Mouse (Mus musculus) neural tube, embryonic 10.5 days (tissue): ENCODE results near the gene Ech1.
A peak's percentile ranks its signal among the peaks of the same experiment; 100 is the strongest.

Experiments used
- DNase-seq: peaks from one replicate; pipeline ENCODE4 v3.0.0-alpha.2; 2017; ENCODE audit warnings: low spot score; ENCODE audit errors: extremely low spot score

Gene Ech1

DNA sequence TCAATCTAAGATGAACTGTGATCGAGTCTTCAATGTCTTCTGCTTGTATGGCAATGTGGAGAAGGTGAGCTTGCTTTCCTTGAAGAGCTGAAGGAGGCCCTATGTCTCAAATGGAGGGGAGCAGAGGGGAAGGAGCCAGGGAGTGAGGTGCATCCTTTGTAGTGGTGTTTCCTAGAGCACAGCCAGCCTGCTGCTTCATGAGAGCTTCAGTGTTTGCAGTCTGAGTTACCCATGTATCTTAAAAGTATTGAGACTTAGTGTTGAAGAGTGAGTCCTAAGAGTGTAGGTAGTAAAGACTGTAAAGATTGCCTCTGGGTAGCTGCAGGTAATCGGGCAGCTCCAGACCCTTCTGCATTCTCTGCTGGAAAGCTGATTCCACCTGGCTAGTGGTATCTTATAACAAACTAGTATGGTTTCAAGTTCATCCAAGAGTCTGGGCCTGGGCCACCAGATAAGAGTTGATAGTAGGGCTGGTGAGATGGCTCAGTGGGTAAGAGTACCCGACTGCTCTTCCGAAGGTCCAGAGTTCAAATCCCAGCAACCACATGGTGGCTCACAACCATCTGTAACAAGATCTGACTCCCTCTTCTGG lies 6.1 kb upstream of the Ech1 start:
- no peak for DNase-seq

DNA sequence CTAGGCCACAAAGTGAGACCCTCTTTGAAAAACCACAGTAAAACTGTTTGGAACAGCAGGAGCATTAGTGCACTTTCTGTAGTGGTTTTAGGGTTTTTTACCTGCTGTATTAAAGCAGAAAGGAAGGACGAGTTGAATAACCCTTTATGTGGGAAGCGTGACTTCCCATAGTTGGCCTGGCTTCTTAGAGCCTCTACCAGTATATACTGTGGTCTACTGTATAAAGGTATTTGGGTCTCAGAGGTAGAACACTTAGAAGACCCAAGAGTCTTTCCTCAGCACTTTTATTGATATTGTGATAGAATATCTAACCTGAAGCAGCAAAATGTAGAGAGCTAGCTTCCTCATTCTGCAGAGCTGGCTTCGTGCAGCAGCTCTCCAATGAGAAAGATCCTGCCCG lies 5.4 kb upstream of the Ech1 start:
- no peak for DNase-seq

GRCm38 (mm10) chr7:28820358-28821260 lies 4.4 kb upstream of the Ech1 start:
- peak; percentile 58 for DNase-seq

DNA sequence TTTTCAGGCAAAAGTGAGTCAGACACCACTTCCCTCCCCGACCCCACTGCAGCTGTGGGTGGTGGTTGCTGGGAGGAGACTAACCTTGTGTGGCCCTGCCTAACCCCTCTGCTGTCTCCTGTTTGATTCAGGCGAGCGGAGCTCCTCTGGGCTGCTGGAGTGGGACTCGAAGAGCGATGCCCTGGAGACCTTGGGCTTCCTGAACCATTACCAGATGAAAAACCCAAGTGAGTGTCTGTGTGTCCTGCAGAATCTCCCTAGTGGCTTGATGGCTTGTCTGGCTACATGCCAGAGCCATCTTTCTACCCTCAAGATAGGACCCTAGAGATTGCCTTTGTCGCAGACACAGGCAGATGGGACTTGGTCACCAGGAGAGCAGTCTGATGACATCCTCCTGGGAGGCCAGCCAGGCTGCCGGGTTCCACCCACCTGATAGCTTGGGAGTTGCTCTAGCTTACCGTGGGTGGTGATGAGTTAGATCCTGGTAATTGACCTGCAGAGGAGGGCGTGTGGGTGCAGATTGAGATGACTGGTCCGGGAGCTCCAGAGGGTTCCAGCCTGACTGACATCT lies 3.7 kb upstream of the Ech1 start:
- DNase-seq = no peak

DNA sequence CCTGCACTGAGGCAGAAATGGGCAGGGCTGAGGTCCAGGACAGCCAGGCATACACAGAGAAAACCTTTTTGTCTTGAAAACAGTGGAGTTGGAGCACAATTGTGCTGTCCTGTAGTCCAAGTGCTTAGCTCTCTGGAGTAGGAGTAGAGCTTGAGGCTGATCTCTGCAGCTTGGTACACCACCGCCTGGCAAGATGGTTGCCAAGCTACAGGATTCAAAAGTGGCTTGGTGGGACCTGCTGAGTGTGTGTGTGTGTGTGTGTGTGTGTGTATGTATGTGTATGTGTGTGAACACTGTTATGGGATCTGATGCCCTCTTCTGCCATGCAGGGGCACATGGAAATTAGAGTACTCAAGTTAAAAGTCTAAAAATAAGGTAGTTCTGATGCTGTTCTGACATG lies 2.5 kb upstream of the Ech1 start:
- no peak for DNase-seq

DNA sequence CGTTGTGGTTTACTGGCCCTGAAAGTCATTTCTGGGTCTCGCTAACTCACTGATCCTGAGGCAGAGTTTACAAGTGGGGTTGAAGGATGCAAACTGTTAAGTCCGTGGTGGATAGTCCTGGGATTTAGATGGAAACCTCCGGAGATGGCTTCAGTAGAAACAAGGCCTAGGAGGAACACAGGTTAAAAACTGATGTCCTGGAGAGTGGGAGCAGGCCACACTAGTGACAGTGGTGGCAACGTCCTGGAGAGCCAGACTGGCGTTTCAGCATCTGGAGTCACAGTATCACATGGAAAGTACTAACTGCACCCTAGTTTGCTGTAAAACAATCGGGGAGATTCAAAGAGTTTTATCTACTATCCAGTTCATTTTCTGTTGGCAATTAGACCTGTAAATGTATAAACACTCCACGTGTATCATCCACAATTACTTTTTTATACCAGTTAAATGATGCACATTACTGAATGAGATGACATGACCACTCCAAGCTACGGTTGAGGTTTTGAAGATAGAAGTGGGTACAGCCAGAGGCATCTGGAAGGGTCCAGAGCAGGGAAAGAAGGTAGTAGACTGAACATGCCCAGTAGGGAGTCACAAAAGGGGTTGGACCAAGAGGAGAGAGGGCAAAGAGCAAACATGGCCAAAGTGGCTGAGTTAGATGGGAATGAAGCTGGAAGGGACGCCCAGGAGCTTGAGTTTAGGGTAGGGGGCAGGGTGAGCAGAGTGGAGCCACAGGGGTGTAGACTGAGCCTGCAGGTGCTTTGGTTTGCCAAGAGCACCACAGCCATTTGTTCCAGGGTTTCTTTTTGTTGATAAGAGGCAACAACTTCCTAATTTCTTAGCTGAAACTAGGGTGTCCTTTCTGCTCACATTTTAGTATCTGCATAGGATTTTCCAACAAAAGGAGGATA lies 1.8 kb upstream of the Ech1 start:
- no peak for DNase-seq

DNA sequence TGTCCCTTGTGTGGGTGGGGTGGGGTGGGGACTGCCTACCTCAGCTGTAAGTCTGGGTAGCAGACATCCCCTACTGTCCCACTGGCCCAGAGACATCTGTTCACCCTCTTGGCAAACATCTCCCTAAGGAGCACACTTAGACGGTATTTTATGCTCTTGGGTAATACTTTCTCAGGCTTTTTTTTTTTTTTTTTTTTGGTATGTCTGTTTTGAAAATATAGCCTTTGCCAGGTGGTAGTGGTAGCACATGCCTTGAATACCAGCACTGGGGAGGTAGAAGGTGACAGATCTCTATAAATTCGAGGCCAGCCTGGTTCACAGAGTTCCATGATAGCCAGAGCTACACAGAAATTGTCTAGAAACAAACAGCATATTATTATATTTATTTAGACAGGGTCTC lies 1.1 kb upstream of the Ech1 start:
- DNase-seq = no peak

DNA sequence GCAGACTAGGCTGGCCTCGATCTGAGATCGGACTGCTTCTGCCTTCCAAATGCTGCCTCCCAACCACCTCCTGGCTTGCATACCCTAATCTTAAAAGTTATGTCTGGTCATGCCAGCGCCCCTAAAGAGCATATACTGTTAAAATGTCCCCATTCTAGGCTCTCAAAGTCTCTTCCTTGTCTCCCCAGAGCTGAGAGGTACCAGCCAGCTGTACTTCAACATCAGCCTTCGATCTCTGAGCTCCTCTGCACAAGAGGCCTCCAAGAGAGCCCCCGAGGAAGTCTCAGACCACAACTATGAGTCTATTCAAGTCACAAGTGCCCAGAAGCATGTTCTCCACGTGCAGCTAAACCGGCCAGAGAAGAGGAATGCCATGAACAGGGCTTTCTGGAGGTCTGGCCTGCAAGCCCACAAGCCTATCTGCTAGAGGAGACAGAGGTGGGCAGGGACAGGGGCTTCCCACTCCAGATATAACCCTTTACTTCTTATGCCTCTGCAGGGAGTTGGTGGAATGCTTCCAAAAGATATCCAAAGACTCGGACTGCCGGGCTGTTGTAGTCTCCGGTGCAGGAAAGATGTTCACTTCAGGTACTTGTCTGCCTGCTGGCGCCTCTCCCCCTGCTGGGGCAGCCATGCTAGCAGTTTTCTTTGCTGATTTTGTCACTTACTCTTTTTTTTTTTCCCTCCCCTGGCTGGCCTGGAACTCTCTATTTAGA lies 827 bp downstream of the Ech1 start:
- DNase-seq = no peak

DNA sequence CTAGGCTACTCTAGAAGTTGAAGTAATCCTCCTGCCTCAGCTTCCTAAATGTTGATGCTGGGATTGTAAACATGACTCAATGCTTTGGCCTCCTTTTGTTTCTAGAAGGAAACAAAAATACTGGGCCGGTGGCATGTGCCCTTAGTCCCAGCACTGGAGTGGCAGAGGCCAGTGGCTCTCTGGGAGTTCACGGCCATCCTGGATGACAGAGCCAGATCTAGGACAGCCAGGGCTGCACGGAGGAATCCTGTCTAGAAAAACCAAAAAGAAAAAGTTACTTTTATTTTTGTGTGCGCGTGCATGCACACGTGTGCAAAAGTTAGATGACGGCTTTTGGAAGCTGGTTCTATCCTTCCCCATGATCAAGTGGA lies 1.4 kb downstream of the Ech1 start:
- no peak for DNase-seq

GRCm38 (mm10) chr7:28827338-28827737 lies 2.3 kb downstream of the Ech1 start:
- DNase-seq = no peak

- no peak for DNase-seq
These were observed 4.8 kb downstream of the Ech1 start for GRCm38 (mm10) chr7:28829821-28830220.

GRCm38 (mm10) chr7:28830981-28831380 lies 6.0 kb downstream of the Ech1 start:
- no peak for DNase-seq

GRCm38 (mm10) chr7:28831411-28832125 lies 6.6 kb downstream of the Ech1 start:
- DNase-seq = no peak

DNA sequence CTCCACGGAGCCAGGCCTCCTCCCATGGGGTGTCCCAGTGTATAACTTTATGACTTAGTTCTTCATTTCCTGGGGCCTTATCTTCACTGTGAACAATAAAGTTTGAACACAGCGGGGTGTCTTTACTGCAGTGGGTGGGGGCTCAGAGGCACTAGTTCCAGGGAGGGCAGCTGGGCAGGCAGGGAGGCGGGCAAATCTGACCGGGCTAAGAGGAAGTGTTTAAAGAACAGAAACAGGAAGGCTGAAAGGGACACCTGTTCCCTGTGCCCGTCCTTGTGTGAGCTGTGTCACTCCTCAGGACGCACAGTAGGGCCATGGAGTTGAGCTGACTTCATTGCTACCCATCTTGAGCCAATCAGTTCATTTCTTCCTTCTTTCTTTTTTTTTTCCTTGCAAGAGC lies 7.1 kb downstream of the Ech1 start:
- DNase-seq = no peak

DNA sequence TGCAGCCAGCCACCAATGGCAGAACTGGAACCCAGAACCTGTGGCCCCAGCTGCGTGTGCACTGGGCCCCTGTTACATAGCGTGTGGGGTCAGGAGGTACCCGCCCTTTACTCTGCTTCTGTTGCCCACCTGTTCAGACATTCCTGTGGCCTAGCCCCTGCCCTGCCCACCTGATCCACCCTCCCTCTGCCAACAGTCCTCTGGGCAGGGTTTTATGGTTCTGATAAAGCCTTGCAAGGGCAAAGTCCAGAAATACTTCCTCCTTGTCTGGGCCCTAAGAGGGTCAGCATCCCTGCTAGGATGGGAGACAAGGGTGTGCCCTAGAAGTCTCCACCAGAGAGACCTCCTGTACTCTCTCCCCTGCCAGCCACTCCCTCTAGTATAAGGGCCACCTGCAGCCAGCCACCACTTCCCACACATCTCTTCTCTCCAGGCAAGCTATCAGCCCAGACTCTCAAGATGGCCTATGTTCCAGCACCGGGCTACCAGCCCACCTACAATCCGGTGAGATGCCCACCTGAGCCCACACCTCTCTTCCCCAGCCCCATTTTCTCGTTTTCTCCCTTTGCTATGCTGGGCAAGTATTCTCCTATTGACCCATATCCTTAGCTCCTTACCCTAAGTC lies 8.8 kb downstream of the Ech1 start, which contains the start of gene Lgals4:
Lgals4 (plus strand) TSS at position 132 of the 625 bp plus-strand sequence.
- no peak for DNase-seq

- no peak for DNase-seq
These were observed 11.9 kb downstream of the Ech1 start for GRCm38 (mm10) chr7:28836936-28837335.

DNA sequence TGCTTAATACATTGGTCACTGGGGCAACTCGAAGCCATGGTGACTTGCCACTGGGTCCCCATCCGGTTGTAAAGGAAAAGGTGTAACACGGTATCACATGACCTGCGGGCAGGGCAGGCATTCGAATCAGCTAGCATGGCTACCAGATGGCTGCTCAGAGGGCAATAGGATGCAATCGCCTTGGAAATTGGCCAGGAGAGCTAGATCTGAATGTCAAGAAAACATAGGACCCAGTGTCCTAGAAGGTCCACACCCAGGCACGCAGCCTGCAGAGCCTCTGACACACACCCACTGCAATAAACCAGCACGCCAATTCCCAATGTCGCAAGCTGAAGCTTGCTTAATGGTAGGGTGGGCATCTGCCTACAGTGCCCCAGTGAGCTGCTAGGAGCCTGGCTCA lies 13.3 kb downstream of the Ech1 start:
- DNase-seq = no peak

GRCm38 (mm10) chr7:28847273-28847672 lies 22.3 kb downstream of the Ech1 start:
- DNase-seq = no peak

- no peak for DNase-seq
These were observed 24.8 kb downstream of the Ech1 start for GRCm38 (mm10) chr7:28849700-28850236.

DNA sequence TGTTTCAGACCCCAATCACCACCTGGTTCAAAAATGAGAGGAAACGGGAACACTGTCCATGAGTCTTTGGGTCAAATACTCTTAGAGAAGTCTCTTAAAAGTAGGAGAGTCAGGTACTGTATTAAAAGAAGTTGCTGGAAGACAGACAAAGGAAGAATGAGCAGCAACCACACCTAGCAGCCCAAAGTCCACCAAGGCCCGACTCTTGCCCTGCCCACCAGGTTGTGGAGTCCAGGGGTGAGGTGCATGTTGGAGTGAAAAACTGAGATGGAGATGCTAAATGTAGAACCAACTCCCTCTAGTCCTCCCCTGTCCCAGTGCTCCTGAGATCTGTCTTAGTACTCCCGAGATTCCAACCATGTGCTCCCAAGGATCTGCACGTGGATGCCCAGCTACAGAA lies 25.6 kb downstream of the Ech1 start:
- DNase-seq = no peak
